Mouse (Mus musculus): ENCODE results near the gene Sv2b.

The Sv2b gene

DNA sequence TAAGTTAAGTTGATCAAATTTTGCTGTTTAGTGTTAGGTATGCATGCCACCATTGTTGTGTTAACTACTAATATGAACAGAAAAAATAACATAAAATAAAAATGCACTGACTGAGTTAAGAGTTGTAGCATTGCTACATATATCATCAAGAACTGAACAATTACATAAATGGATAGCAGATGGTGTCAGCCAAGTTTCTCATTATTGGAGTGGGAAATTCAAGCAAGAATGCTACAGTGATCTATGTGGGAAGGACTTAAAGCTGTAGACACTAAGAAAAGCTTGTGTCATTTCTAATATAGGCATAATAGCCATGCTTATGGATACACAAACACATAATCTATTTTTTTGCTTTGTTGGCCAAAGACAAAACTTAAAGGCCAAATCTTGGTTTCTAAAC lies 228.9 kb downstream of the Sv2b start:
- DNase-seq: no peak

DNA sequence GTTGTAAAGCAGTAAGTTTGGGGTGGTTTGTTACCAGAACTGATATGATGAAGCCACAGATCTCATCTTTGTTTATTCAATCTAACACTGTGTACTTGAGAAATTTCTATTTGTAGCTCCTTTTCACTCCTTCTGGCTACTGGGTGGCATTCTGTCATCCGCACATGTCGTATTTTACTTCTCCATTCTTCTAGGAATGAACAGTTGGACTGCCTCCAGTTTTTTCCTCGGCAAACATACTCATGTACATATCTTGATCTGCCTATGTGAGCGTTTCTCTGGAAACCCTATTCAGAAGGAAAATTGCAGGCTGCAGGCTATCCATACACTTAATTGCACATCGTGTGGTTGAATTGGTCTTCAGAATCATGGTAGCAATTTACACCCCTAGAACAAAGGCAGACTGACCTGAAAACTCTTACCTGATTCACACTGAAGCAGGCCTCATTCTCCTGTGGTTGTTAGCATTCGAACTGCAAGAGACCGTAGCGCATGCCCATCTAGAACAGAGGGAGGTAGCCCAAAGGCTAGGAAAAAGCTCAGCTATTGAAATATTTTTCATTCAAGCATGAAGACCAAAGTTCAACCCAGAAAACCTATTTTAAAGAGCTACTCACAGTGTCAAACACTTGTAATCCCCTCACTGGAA lies 231.4 kb downstream of the Sv2b start:
- peak; percentile 33 for DNase-seq
